Mouse (Mus musculus): ENCODE results near the gene Slc6a17. TPM values are rescaled to one million over a fixed set of nuclear protein-coding genes. Genes with fewer than 3 reads are reported as not detected.

Slc6a17 gene
- polyA plus RNA-seq, 1 experiment = 0.88 TPM

GRCm38 (mm10) chr3:107462160-107462559, 55.7 kb downstream of the Slc6a17 start:
- peaks cover 11% of the 10 kb centered on the region for H3K4me1 ChIP-seq (ENCODE audit: control insufficient read depth, insufficient read depth, low read length)
- no peaks in the 10 kb centered on the region; the same call in 1 of the 2 replicates for H3K27me3 ChIP-seq (ENCODE audit: control insufficient read depth, insufficient read depth, low read length)
- no peaks in the 10 kb centered on the region for H3K36me3 ChIP-seq (ENCODE audit: control insufficient read depth, insufficient read depth, low read length)
- no peak overlapping the region for H3K4me3 ChIP-seq (ENCODE audit: control insufficient read depth, low read depth, low read length)
- no peak overlapping the region for H3K27ac ChIP-seq (ENCODE audit: control insufficient read depth, insufficient read depth, low read depth, low read length)
- TF ChIP-seq POLR2A (IDR thresholded peaks at IDR 0.05; ENCODE audit: control insufficient read depth, low read depth, low read length) (no peak), CTCF (IDR thresholded peaks at IDR 0.05; ENCODE audit: control insufficient read depth, insufficient read depth, insufficient replicate concordance, low read depth, low read length) (peak; percentile 82; the same call in 1 of the 2 replicates)

GRCm38 (mm10) chr3:107459773-107460431, 57.9 kb downstream of the Slc6a17 start:
- Histone ChIP-seq H3K27me3 (ENCODE audit: control insufficient read depth, insufficient read depth, low read length) (no peaks in the 10 kb centered on the region; the same call in 1 of the 2 replicates), H3K27ac (ENCODE audit: control insufficient read depth, insufficient read depth, low read depth, low read length) (no peak overlapping the region), H3K4me3 (ENCODE audit: control insufficient read depth, low read depth, low read length) (peak overlapping the region; percentile 19), H3K36me3 (ENCODE audit: control insufficient read depth, insufficient read depth, low read length) (no peaks in the 10 kb centered on the region), H3K4me1 (ENCODE audit: control insufficient read depth, insufficient read depth, low read length) (peaks cover 11% of the 10 kb centered on the region)
- no peak for TF ChIP-seq CTCF (IDR thresholded peaks at IDR 0.05; ENCODE audit: control insufficient read depth, insufficient read depth, insufficient replicate concordance, low read depth, low read length)
- no peak for TF ChIP-seq POLR2A (IDR thresholded peaks at IDR 0.05; ENCODE audit: control insufficient read depth, low read depth, low read length)

GRCm38 (mm10) chr3:107459196-107459772, 58.5 kb downstream of the Slc6a17 start, which contains the start of gene Kcnc4:
Gene Kcnc4 (minus strand): TSS chr3:107459552.
- H3K4me3 ChIP-seq (ENCODE audit: control insufficient read depth, low read depth, low read length) = peak within 1 kb of the TSS; percentile 19
- H3K4me1 ChIP-seq (ENCODE audit: control insufficient read depth, insufficient read depth, low read length) = peaks cover 11% of the 10 kb centered on the region
- no peak within 1 kb of the TSS for H3K27ac ChIP-seq (ENCODE audit: control insufficient read depth, insufficient read depth, low read depth, low read length)
- no peaks in the 10 kb centered on the region for H3K36me3 ChIP-seq (ENCODE audit: control insufficient read depth, insufficient read depth, low read length)
- H3K27me3 ChIP-seq (ENCODE audit: control insufficient read depth, insufficient read depth, low read length) = no peaks in the 10 kb centered on the region; the same call in 1 of the 2 replicates
- TF ChIP-seq POLR2A (IDR thresholded peaks at IDR 0.05; ENCODE audit: control insufficient read depth, low read depth, low read length) (no peak), CTCF (IDR thresholded peaks at IDR 0.05; ENCODE audit: control insufficient read depth, insufficient read depth, insufficient replicate concordance, low read depth, low read length) (no peak)

- peak overlapping the region; percentile 7 for H3K4me3 ChIP-seq (ENCODE audit: control insufficient read depth, low read depth, low read length)
- TF ChIP-seq POLR2A (IDR thresholded peaks at IDR 0.05; ENCODE audit: control insufficient read depth, low read depth, low read length) (no peak), CTCF (IDR thresholded peaks at IDR 0.05; ENCODE audit: control insufficient read depth, insufficient read depth, insufficient replicate concordance, low read depth, low read length) (no peak)
- H3K36me3 ChIP-seq (ENCODE audit: control insufficient read depth, insufficient read depth, low read length) = no peaks in the 10 kb centered on the region
- H3K27me3 ChIP-seq (ENCODE audit: control insufficient read depth, insufficient read depth, low read length) = no peaks in the 10 kb centered on the region; the same call in 1 of the 2 replicates
- H3K4me1 ChIP-seq (ENCODE audit: control insufficient read depth, insufficient read depth, low read length) = peaks cover 11% of the 10 kb centered on the region
- H3K27ac ChIP-seq (ENCODE audit: control insufficient read depth, insufficient read depth, low read depth, low read length) = no peak overlapping the region
These were observed 59.2 kb downstream of the Slc6a17 start for GRCm38 (mm10) chr3:107458528-107459195.

GRCm38 (mm10) chr3:107458104-107458503, 59.7 kb downstream of the Slc6a17 start:
- H3K36me3 ChIP-seq (ENCODE audit: control insufficient read depth, insufficient read depth, low read length) = no peaks in the 10 kb centered on the region
- H3K27me3 ChIP-seq (ENCODE audit: control insufficient read depth, insufficient read depth, low read length) = no peaks in the 10 kb centered on the region; the same call in 1 of the 2 replicates
- no peak for TF ChIP-seq CTCF (IDR thresholded peaks at IDR 0.05; ENCODE audit: control insufficient read depth, insufficient read depth, insufficient replicate concordance, low read depth, low read length)
- TF ChIP-seq POLR2A (IDR thresholded peaks at IDR 0.05; ENCODE audit: control insufficient read depth, low read depth, low read length) = no peak
- H3K4me3 ChIP-seq (ENCODE audit: control insufficient read depth, low read depth, low read length) = no peak overlapping the region; the same call in 1 of the 2 replicates
- H3K4me1 ChIP-seq (ENCODE audit: control insufficient read depth, insufficient read depth, low read length) = peaks cover 11% of the 10 kb centered on the region
- no peak overlapping the region for H3K27ac ChIP-seq (ENCODE audit: control insufficient read depth, insufficient read depth, low read depth, low read length)

GRCm38 (mm10) chr3:107454280-107454679, 63.5 kb downstream of the Slc6a17 start:
- TF ChIP-seq CTCF (IDR thresholded peaks at IDR 0.05; ENCODE audit: control insufficient read depth, insufficient read depth, insufficient replicate concordance, low read depth, low read length) = no peak
- no peak for TF ChIP-seq POLR2A (IDR thresholded peaks at IDR 0.05; ENCODE audit: control insufficient read depth, low read depth, low read length)
- Histone ChIP-seq H3K4me3 (ENCODE audit: control insufficient read depth, low read depth, low read length) (no peak overlapping the region), H3K27me3 (ENCODE audit: control insufficient read depth, insufficient read depth, low read length) (no peaks in the 10 kb centered on the region; the same call in 1 of the 2 replicates)

GRCm38 (mm10) chr3:107446822-107447221, 71.0 kb downstream of the Slc6a17 start:
- Histone ChIP-seq H3K27ac (ENCODE audit: control insufficient read depth, insufficient read depth, low read depth, low read length) (no peak overlapping the region), H3K4me3 (ENCODE audit: control insufficient read depth, low read depth, low read length) (no peak overlapping the region), H3K27me3 (ENCODE audit: control insufficient read depth, insufficient read depth, low read length) (no peaks in the 10 kb centered on the region), H3K36me3 (ENCODE audit: control insufficient read depth, insufficient read depth, low read length) (no peaks in the 10 kb centered on the region), H3K4me1 (ENCODE audit: control insufficient read depth, insufficient read depth, low read length) (no peaks in the 10 kb centered on the region)
- TF ChIP-seq CTCF (IDR thresholded peaks at IDR 0.05; ENCODE audit: control insufficient read depth, insufficient read depth, insufficient replicate concordance, low read depth, low read length) = no peak
- no peak for TF ChIP-seq POLR2A (IDR thresholded peaks at IDR 0.05; ENCODE audit: control insufficient read depth, low read depth, low read length)

More at GRCm38 (mm10) chr3:107454280-107454679, 63.5 kb downstream of the Slc6a17 start:
- no peaks in the 10 kb centered on the region for H3K36me3 ChIP-seq (ENCODE audit: control insufficient read depth, insufficient read depth, low read length)
- H3K4me1 ChIP-seq (ENCODE audit: control insufficient read depth, insufficient read depth, low read length) = peaks cover 7% of the 10 kb centered on the region
- no peak overlapping the region for H3K27ac ChIP-seq (ENCODE audit: control insufficient read depth, insufficient read depth, low read depth, low read length)
